Mouse (Mus musculus): ENCODE results near the gene Lgr4. TPM values are rescaled to one million over a fixed set of nuclear protein-coding genes. Genes with fewer than 3 reads are reported as not detected.

Lgr4 gene
- polyA plus RNA-seq, 1 experiment: 0.02 TPM

GRCm38 (mm10) chr2:109896311-109896710, 21.1 kb upstream of the Lgr4 start:
- Histone ChIP-seq H3K9me3 (no peaks in the 10 kb centered on the region), H3K36me3 (replicated peaks; ENCODE audit: low read length) (peaks cover 69% of the 10 kb centered on the region), H3K4me3 (replicated peaks) (no peak overlapping the region), H3K4me1 (peaks cover 22% of the 10 kb centered on the region), H3K27me3 (replicated peaks) (no peaks in the 10 kb centered on the region)
- TF ChIP-seq GATA1 (IDR thresholded peaks at IDR 0.05; ENCODE audit: borderline replicate concordance, low read length) (no peak), FLI1 (IDR thresholded peaks at IDR 0.05; ENCODE audit: low read length) (no peak)

- Histone ChIP-seq H3K27me3 (replicated peaks) (no peaks in the 10 kb centered on the region), H3K4me3 (replicated peaks) (no peak overlapping the region)
These were observed 14.6 kb upstream of the Lgr4 start for GRCm38 (mm10) chr2:109902869-109903268.

GRCm38 (mm10) chr2:109904171-109904821, 13.2 kb upstream of the Lgr4 start:
- H3K27me3 ChIP-seq (replicated peaks): peaks cover 2% of the 10 kb centered on the region
- H3K36me3 ChIP-seq (replicated peaks; ENCODE audit: low read length): peaks cover 33% of the 10 kb centered on the region
- 0 out of 2 replicates have a peak, but pooled peaks cover 3% of the 10 kb centered on the region for H3K4me1 ChIP-seq
- no peaks in the 10 kb centered on the region for H3K9me3 ChIP-seq
- no peak for TF ChIP-seq FLI1 (IDR thresholded peaks at IDR 0.05; ENCODE audit: low read length)
- no peak for TF ChIP-seq GATA1 (IDR thresholded peaks at IDR 0.05; ENCODE audit: borderline replicate concordance, low read length)
- no peak overlapping the region for H3K4me3 ChIP-seq (replicated peaks)

More at GRCm38 (mm10) chr2:109902869-109903268, 14.6 kb upstream of the Lgr4 start:
- Histone ChIP-seq H3K4me1 (no peaks in the 10 kb centered on the region), H3K9me3 (no peaks in the 10 kb centered on the region), H3K36me3 (replicated peaks; ENCODE audit: low read length) (peaks cover 47% of the 10 kb centered on the region)
- TF ChIP-seq GATA1 (IDR thresholded peaks at IDR 0.05; ENCODE audit: borderline replicate concordance, low read length) (no peak), FLI1 (IDR thresholded peaks at IDR 0.05; ENCODE audit: low read length) (no peak)

GRCm38 (mm10) chr2:109909122-109909521, 8.3 kb upstream of the Lgr4 start:
- TF ChIP-seq FLI1 (IDR thresholded peaks at IDR 0.05; ENCODE audit: low read length): no peak
- no peak for TF ChIP-seq GATA1 (IDR thresholded peaks at IDR 0.05; ENCODE audit: borderline replicate concordance, low read length)
- peaks cover 14% of the 10 kb centered on the region for H3K4me1 ChIP-seq
- H3K9me3 ChIP-seq: no peaks in the 10 kb centered on the region
- peaks cover 6% of the 10 kb centered on the region for H3K27me3 ChIP-seq (replicated peaks)
- H3K4me3 ChIP-seq (replicated peaks): no peak overlapping the region
- H3K36me3 ChIP-seq (replicated peaks; ENCODE audit: low read length): no peaks in the 10 kb centered on the region

- Histone ChIP-seq H3K9me3 (no peaks in the 10 kb centered on the region), H3K4me1 (peaks cover 20% of the 10 kb centered on the region), H3K27me3 (replicated peaks) (peaks cover 12% of the 10 kb centered on the region), H3K4me3 (replicated peaks) (no peak overlapping the region), H3K36me3 (replicated peaks; ENCODE audit: low read length) (no peaks in the 10 kb centered on the region)
- TF ChIP-seq FLI1 (IDR thresholded peaks at IDR 0.05; ENCODE audit: low read length): no peak
- no peak for TF ChIP-seq GATA1 (IDR thresholded peaks at IDR 0.05; ENCODE audit: borderline replicate concordance, low read length)
These were observed 5.2 kb upstream of the Lgr4 start for GRCm38 (mm10) chr2:109912216-109912615.

- Histone ChIP-seq H3K9me3 (no peaks in the 10 kb centered on the region), H3K27me3 (replicated peaks) (peaks cover 12% of the 10 kb centered on the region), H3K4me3 (replicated peaks) (no peak overlapping the region), H3K4me1 (peaks cover 21% of the 10 kb centered on the region), H3K36me3 (replicated peaks; ENCODE audit: low read length) (no peaks in the 10 kb centered on the region)
- TF ChIP-seq GATA1 (IDR thresholded peaks at IDR 0.05; ENCODE audit: borderline replicate concordance, low read length): no peak
- no peak for TF ChIP-seq FLI1 (IDR thresholded peaks at IDR 0.05; ENCODE audit: low read length)
These were observed 4.7 kb upstream of the Lgr4 start for GRCm38 (mm10) chr2:109912766-109913165.

GRCm38 (mm10) chr2:109913241-109913640, 4.2 kb upstream of the Lgr4 start:
- Histone ChIP-seq H3K4me1 (peaks cover 24% of the 10 kb centered on the region), H3K27me3 (replicated peaks) (peaks cover 15% of the 10 kb centered on the region), H3K4me3 (replicated peaks) (peak overlapping the region; percentile 64), H3K36me3 (replicated peaks; ENCODE audit: low read length) (no peaks in the 10 kb centered on the region), H3K9me3 (no peaks in the 10 kb centered on the region)
- TF ChIP-seq GATA1 (IDR thresholded peaks at IDR 0.05; ENCODE audit: borderline replicate concordance, low read length) (no peak), FLI1 (IDR thresholded peaks at IDR 0.05; ENCODE audit: low read length) (no peak)

- Histone ChIP-seq H3K27me3 (replicated peaks) (peaks cover 26% of the 10 kb centered on the region), H3K36me3 (replicated peaks; ENCODE audit: low read length) (no peaks in the 10 kb centered on the region), H3K4me1 (peaks cover 30% of the 10 kb centered on the region), H3K4me3 (replicated peaks) (no peak overlapping the region), H3K9me3 (no peaks in the 10 kb centered on the region)
- TF ChIP-seq FLI1 (IDR thresholded peaks at IDR 0.05; ENCODE audit: low read length) (no peak), GATA1 (IDR thresholded peaks at IDR 0.05; ENCODE audit: borderline replicate concordance, low read length) (no peak)
These were observed 2.8 kb upstream of the Lgr4 start for GRCm38 (mm10) chr2:109914601-109915000.

GRCm38 (mm10) chr2:109916782-109917495, 508 bp upstream of the Lgr4 start:
- TF ChIP-seq FLI1 (IDR thresholded peaks at IDR 0.05; ENCODE audit: low read length) (no peak), GATA1 (IDR thresholded peaks at IDR 0.05; ENCODE audit: borderline replicate concordance, low read length) (no peak)
- H3K36me3 ChIP-seq (replicated peaks; ENCODE audit: low read length): no peaks in the 10 kb centered on the region
- peaks cover 30% of the 10 kb centered on the region for H3K4me1 ChIP-seq
- peaks cover 40% of the 10 kb centered on the region for H3K27me3 ChIP-seq (replicated peaks)
- peak overlapping the region; percentile 93 for H3K4me3 ChIP-seq (replicated peaks)
- no peaks in the 10 kb centered on the region for H3K9me3 ChIP-seq

GRCm38 (mm10) chr2:109918592-109919262, 1.3 kb downstream of the Lgr4 start:
- TF ChIP-seq GATA1 (IDR thresholded peaks at IDR 0.05; ENCODE audit: borderline replicate concordance, low read length): no peak
- no peak for TF ChIP-seq FLI1 (IDR thresholded peaks at IDR 0.05; ENCODE audit: low read length)

More at GRCm38 (mm10) chr2:109918592-109919262, 1.3 kb downstream of the Lgr4 start:
- Histone ChIP-seq H3K4me3 (replicated peaks) (peak overlapping the region; percentile 93), H3K9me3 (no peaks in the 10 kb centered on the region), H3K27me3 (replicated peaks) (peaks cover 36% of the 10 kb centered on the region), H3K36me3 (replicated peaks; ENCODE audit: low read length) (no peaks in the 10 kb centered on the region), H3K4me1 (peaks cover 19% of the 10 kb centered on the region)

Data from megakaryocyte, embryonic 14.5 days (primary cell).